Mouse (Mus musculus): Measurements from ENCODE around the gene C530008M17Rik. TPM values are rescaled to one million over a fixed set of nuclear protein-coding genes. Genes with fewer than 3 reads are reported as not detected.

The C530008M17Rik gene
- total and polyA plus RNA-seq, 3 experiments = 0.04 to 0.44 TPM; not detected in 1

DNA sequence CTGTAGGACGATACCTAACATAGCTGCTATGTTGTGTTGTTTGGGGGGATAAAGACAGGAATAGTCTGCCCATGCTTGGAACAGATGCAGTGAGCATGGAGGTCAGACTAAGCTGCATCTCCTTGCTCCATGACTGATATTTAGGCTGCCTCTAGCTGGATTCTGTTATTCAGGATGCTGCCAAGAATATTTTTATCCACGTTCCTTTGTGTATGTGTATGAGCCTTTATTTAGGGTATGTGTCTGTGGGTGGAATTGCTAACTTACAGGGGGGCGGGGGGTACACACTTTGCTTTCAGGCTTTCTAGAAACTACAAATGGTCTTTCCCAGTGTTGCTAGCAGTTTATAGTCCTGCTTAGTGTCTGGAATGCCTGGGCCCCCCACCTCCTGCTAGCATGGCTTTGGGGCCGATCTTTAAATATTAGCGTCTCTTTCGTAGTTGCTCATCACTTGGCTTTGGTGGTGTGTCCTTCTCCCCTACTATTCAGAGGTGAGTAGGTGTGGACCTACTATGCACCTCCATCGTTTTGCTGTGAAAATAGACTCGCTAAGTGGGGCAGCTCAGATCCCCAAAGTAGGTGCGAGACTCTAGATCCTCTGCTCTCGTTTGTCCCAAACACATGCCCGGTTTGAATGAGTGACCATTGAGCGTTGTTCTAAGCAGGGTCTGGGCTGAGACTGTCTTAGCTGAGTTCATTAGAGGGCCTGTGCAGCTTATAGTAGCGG, 45.0 kb downstream of the C530008M17Rik start:
- H3K36me3 ChIP-seq (replicated peaks in 1 of 2; ENCODE audit: control insufficient read depth in 1 of 2, insufficient read depth in 1 of 2, low read length in 1 of 2) = no peaks in the 10 kb centered on the region
- dilution Hi-C loops (cut with MboI; ENCODE audit: extremely low pct_ligation_motif_present, extremely low pct_unique_long_range_greater_than_20kb, low sequenced_read_pairs) = no loop called here

DNA sequence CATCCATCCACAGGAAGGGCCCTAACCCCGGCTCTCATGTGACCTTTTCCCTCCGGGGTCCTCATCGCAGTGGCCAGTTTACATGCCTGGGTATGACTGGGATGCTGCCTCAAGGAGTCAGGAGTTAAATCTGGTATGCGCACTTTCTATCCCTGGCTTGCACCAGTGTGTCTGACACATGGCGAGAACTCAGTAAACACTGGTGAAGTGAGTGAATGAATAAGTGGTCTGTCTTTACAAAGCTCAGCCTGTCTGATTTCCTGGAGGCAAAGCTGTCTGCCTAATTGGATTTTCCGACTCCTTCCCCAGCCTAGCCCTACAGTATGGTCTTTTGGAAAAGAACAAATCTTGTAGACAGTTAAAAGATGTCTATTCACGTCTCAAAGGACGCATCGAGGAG, 45.8 kb downstream of the C530008M17Rik start:
- Histone ChIP-seq H3K27me3 (replicated peaks) (no peaks in the 10 kb centered on the region), H3K4me1 (ENCODE audit: control insufficient read depth in 1 of 2, insufficient read depth in 2 of 2) (no peaks in the 10 kb centered on the region), H3K4me2 (ENCODE audit: insufficient read depth, low read depth, poor library complexity, severe bottlenecking) (no peak overlapping the region), H3K27ac (ENCODE audit: insufficient read depth, low read depth) (no peak overlapping the region), H3K4me3 (replicated peaks in 1 of 3; ENCODE audit: low read depth in 2 of 3, low read length in 2 of 3, poor library complexity in 1 of 3) (no peak overlapping the region), H3K9ac (ENCODE audit: insufficient read depth, low read depth) (no peak overlapping the region), H3K9me3 (replicated peaks; ENCODE audit: low read length) (no peaks in the 10 kb centered on the region), H3K36me3 (replicated peaks in 1 of 2; ENCODE audit: control insufficient read depth in 1 of 2, insufficient read depth in 1 of 2, low read length in 1 of 2) (no peaks in the 10 kb centered on the region), H3K79me2 (replicated peaks; ENCODE audit: control insufficient read depth, extremely low read depth, insufficient read depth, poor library complexity, severe bottlenecking) (no peaks in the 10 kb centered on the region)
- in situ Hi-C loops (cut with MboI; ENCODE audit: low pct_ligation_motif_present, low pct_unique_long_range_greater_than_20kb, low sequenced_read_pairs) = no loop called here
- dilution Hi-C loops (cut with MboI; ENCODE audit: extremely low pct_ligation_motif_present, extremely low pct_unique_long_range_greater_than_20kb, low sequenced_read_pairs) = no loop called here
- TF ChIP-seq NRF1 (IDR thresholded peaks at IDR 0.05; ENCODE audit: low read depth, low read length) (no peak), RAD21 (IDR thresholded peaks at IDR 0.05; ENCODE audit: low read depth, low read length) (no peak), HCFC1 (IDR thresholded peaks at IDR 0.05; ENCODE audit: low read depth, low read length) (no peak), KAT2A (IDR thresholded peaks at IDR 0.05; ENCODE audit: insufficient replicate concordance, low read length) (no peak), MEF2A (IDR thresholded peaks at IDR 0.05; ENCODE audit: borderline replicate concordance, low read depth, low read length) (no peak), MAFK (IDR thresholded peaks at IDR 0.05; ENCODE audit: insufficient replicate concordance, low read length) (no peak), NELFE (IDR thresholded peaks at IDR 0.05; ENCODE audit: low read depth, low read length) (no peak)
- no peak for DNase-seq (ENCODE audit: extremely low read depth)

More for the DNA sequence above, 45.0 kb downstream of the C530008M17Rik start:
- TF ChIP-seq PAX5 (IDR thresholded peaks at IDR 0.05; ENCODE audit: low read length) = no peak
- TF ChIP-seq ZNF384 (IDR thresholded peaks at IDR 0.05; ENCODE audit: low read depth, low read length) = no peak
- no peak for TF ChIP-seq UBTF (IDR thresholded peaks at IDR 0.05; ENCODE audit: low read depth, low read length)
- no peak for TF ChIP-seq POLR2A (IDR thresholded peaks at IDR 0.05; ENCODE audit: low read depth, low read length)
- no peak for TF ChIP-seq IRF4 (IDR thresholded peaks at IDR 0.05; ENCODE audit: low read depth, low read length)
- no peak for TF ChIP-seq MAZ (IDR thresholded peaks at IDR 0.05; ENCODE audit: low read depth, low read length)
- TF ChIP-seq NELFE (IDR thresholded peaks at IDR 0.05; ENCODE audit: low read depth, low read length) = no peak
- TF ChIP-seq CHD2 (IDR thresholded peaks at IDR 0.05; ENCODE audit: low read length) = no peak
- no peak for TF ChIP-seq E2F4 (IDR thresholded peaks at IDR 0.05; ENCODE audit: insufficient replicate concordance, low read depth, low read length)
- no peak for TF ChIP-seq HCFC1 (IDR thresholded peaks at IDR 0.05; ENCODE audit: low read depth, low read length)
- no peak for TF ChIP-seq POLR2AphosphoS2 (IDR thresholded peaks at IDR 0.05; ENCODE audit: low read depth, low read length)
- no peak for TF ChIP-seq MXI1 (IDR thresholded peaks at IDR 0.05; ENCODE audit: low read depth, low read length)
- no peak for TF ChIP-seq ELF1 (IDR thresholded peaks at IDR 0.05; ENCODE audit: low read depth, low read length)
- no peak for TF ChIP-seq MAX (IDR thresholded peaks at IDR 0.05; ENCODE audit: low read length)
- TF ChIP-seq EP300 (IDR thresholded peaks at IDR 0.05; ENCODE audit: low read length) = no peak
- no peak for TF ChIP-seq SIN3A (IDR thresholded peaks at IDR 0.05; ENCODE audit: low read length)
- no peak for TF ChIP-seq SMC3 (IDR thresholded peaks at IDR 0.05; ENCODE audit: low read depth, low read length)
- no peak for TF ChIP-seq RAD21 (IDR thresholded peaks at IDR 0.05; ENCODE audit: low read depth, low read length)
- no peak for TF ChIP-seq JUN (IDR thresholded peaks at IDR 0.05; ENCODE audit: insufficient read depth, low read depth, low read length)
- TF ChIP-seq USF2 (conservative IDR thresholded peaks at IDR 0.05; ENCODE audit: low read depth, low read length) = no peak
- no peaks in the 10 kb centered on the region for H3K27me3 ChIP-seq (replicated peaks)
- no peak for DNase-seq (ENCODE audit: extremely low read depth)
- no peak overlapping the region for H3K9ac ChIP-seq (ENCODE audit: insufficient read depth, low read depth)
- H3K9me3 ChIP-seq (replicated peaks; ENCODE audit: low read length) = no peaks in the 10 kb centered on the region
- H3K27ac ChIP-seq (ENCODE audit: insufficient read depth, low read depth) = no peak overlapping the region
- H3K4me1 ChIP-seq (ENCODE audit: control insufficient read depth in 1 of 2, insufficient read depth in 2 of 2) = no peaks in the 10 kb centered on the region
- H3K79me2 ChIP-seq (replicated peaks; ENCODE audit: control insufficient read depth, extremely low read depth, insufficient read depth, poor library complexity, severe bottlenecking) = no peaks in the 10 kb centered on the region
- in situ Hi-C loops (cut with MboI; ENCODE audit: low pct_ligation_motif_present, low pct_unique_long_range_greater_than_20kb, low sequenced_read_pairs) = no loop called here
- no peak overlapping the region for H3K4me3 ChIP-seq (replicated peaks in 1 of 3; ENCODE audit: low read depth in 2 of 3, low read length in 2 of 3, poor library complexity in 1 of 3)
- H3K4me2 ChIP-seq (ENCODE audit: insufficient read depth, low read depth, poor library complexity, severe bottlenecking) = no peak overlapping the region

Measured in CH12.LX (cell line).